Comparison of ENCODE assay signal across 11 mouse cellular contexts in the genomic region with DNA sequence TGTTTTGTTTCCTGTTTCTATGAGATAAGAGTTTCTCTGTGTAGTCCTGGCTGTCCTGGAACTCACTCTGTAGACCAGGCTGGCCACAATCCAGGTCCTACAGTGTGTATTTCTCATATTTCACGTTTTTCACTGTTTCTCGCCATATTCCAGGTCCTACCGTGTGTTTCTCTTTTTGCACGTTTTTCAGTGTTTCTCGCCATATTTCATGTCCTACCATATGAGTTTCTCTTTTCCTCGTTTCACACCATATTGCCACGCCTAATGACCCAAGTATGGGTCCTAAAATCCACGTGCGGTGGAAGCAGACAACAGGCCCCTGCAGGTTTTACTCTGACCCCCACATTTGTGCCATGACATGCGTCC. TPM values are rescaled to one million over a fixed set of nuclear protein-coding genes. Genes with fewer than 3 reads are reported as not detected.
DNase-seq lines count a peak whose midpoint lies in the region; ATAC-seq and TF ChIP-seq lines count a peak whose summit lies in the region.
"Had no signal": no experiment of that assay in that cellular context is flagged by ENCODE, and none has a peak within 500 bp of the region (broad histone marks: within the 10 kb centered on the region; RNA-seq: fewer than 3 reads in every experiment).

No protein-coding gene starts in this region.

- H3K9ac ChIP-seq in heart, embryonic 11.5 days (ENCODE audit: low read depth, low read length): no peak overlapping the region
- no peak overlapping the region for H3K9ac ChIP-seq in liver, embryonic 12.5 days
- no peak overlapping the region for H3K9ac ChIP-seq in midbrain, embryonic 15.5 days

- no peak overlapping the region for H3K4me3 ChIP-seq in heart, embryonic 11.5 days (ENCODE audit: low read depth, low read length)
- no peak overlapping the region for H3K4me3 ChIP-seq in heart, embryonic 10.5 days
- H3K4me3 ChIP-seq in thymus, adult 2 months (ENCODE audit: control insufficient read depth, insufficient read depth, low read length): no peak overlapping the region
- H3K4me3 ChIP-seq in liver, embryonic 12.5 days: no peak overlapping the region
- H3K4me3 ChIP-seq in midbrain, embryonic 15.5 days: no peak overlapping the region
- H3K4me3 ChIP-seq: hindbrain, embryonic 13.5 days; midbrain, embryonic 10.5 days had no signal

- no peak for TF ChIP-seq POLR2A in thymus, adult 2 months (IDR thresholded peaks at IDR 0.05; ENCODE audit: control insufficient read depth, extremely low read depth, insufficient read depth, low read length, poor library complexity)

- TF ChIP-seq CTCF in thymus, adult 2 months (IDR thresholded peaks at IDR 0.05; ENCODE audit: borderline replicate concordance, control insufficient read depth, extremely low read depth, insufficient read depth, low read length, poor library complexity): no peak

- H3K4me2 ChIP-seq in heart, embryonic 11.5 days: no peak overlapping the region
- peak overlapping the region; percentile 32 for H3K4me2 ChIP-seq in liver, embryonic 12.5 days
- no peak overlapping the region for H3K4me2 ChIP-seq in midbrain, embryonic 15.5 days

- DNase-seq in heart, embryonic 10.5 days (ENCODE audit: low spot score): no peak
- no peak for DNase-seq in thymus, adult 2 months
- DNase-seq in thymus, postnatal 36 days: no peak
- DNase-seq in left cerebral cortex, postnatal 14 days (ENCODE audit: low spot score in 2 of 2): no peak
- no peak for DNase-seq in urinary bladder, adult 18-20 months (ENCODE audit: low spot score in 2 of 2)

- ATAC-seq in heart, embryonic 11.5 days (replicated peaks; ENCODE audit: insufficient number of reproducible peaks, low FRiP score, low TSS enrichment): peak; percentile 77; the same call in 1 of the 2 replicates
- peak; percentile 31; the same call in 1 of the 2 replicates for ATAC-seq in liver, embryonic 12.5 days
- no peak for ATAC-seq in midbrain, embryonic 15.5 days (replicated peaks)

- 0 out of 2 replicates have a peak, but pooled peaks cover 4% of the 10 kb centered on the region for H3K4me1 ChIP-seq in heart, embryonic 11.5 days (ENCODE audit: control insufficient read depth, insufficient read depth, low read length)
- H3K4me1 ChIP-seq in heart, embryonic 10.5 days: peaks cover 6% of the 10 kb centered on the region; the same call in 1 of the 2 replicates
- peaks cover 11% of the 10 kb centered on the region for H3K4me1 ChIP-seq in thymus, adult 2 months (replicated peaks; ENCODE audit: control insufficient read depth, insufficient read depth, low read length)
- peaks cover 17% of the 10 kb centered on the region for H3K4me1 ChIP-seq in liver, embryonic 12.5 days
- peaks cover 4% of the 10 kb centered on the region for H3K4me1 ChIP-seq in midbrain, embryonic 15.5 days

- H3K27me3 ChIP-seq in heart, embryonic 11.5 days (ENCODE audit: control insufficient read depth, insufficient read depth, low read length): no peaks in the 10 kb centered on the region
- H3K27me3 ChIP-seq in heart, embryonic 10.5 days (ENCODE audit: insufficient read depth, poor library complexity, severe bottlenecking): no peaks in the 10 kb centered on the region
- H3K27me3 ChIP-seq in thymus, adult 2 months (ENCODE audit: control insufficient read depth, insufficient read depth, low read length): no peaks in the 10 kb centered on the region
- H3K27me3 ChIP-seq in liver, embryonic 12.5 days (replicated peaks): no peaks in the 10 kb centered on the region
- H3K27me3 ChIP-seq in midbrain, embryonic 15.5 days (replicated peaks): no peaks in the 10 kb centered on the region
- H3K27me3 ChIP-seq: hindbrain, embryonic 13.5 days had no signal

- intact Hi-C loops in left cerebral cortex, postnatal 14 days (cut with DNase I): no loop called here

- no peaks in the 10 kb centered on the region for H3K9me3 ChIP-seq in heart, embryonic 11.5 days (replicated peaks; ENCODE audit: control insufficient read depth, low read length)
- no peaks in the 10 kb centered on the region for H3K9me3 ChIP-seq in heart, embryonic 10.5 days
- H3K9me3 ChIP-seq in liver, embryonic 12.5 days (replicated peaks): no peaks in the 10 kb centered on the region
- no peaks in the 10 kb centered on the region for H3K9me3 ChIP-seq in midbrain, embryonic 15.5 days
- H3K9me3 ChIP-seq: hindbrain, embryonic 13.5 days; midbrain, embryonic 10.5 days had no signal

- H3K27ac ChIP-seq in heart, embryonic 11.5 days (ENCODE audit: low read depth, low read length): no peak overlapping the region
- H3K27ac ChIP-seq in heart, embryonic 10.5 days: no peak overlapping the region
- H3K27ac ChIP-seq in thymus, adult 2 months (ENCODE audit: control insufficient read depth, insufficient read depth, low read length): peak overlapping the region; percentile 92
- H3K27ac ChIP-seq in liver, embryonic 12.5 days: no peak overlapping the region
- no peak overlapping the region for H3K27ac ChIP-seq in midbrain, embryonic 15.5 days
- H3K27ac ChIP-seq: hindbrain, embryonic 13.5 days; midbrain, embryonic 10.5 days had no signal

- WGBS in heart, embryonic 11.5 days (ENCODE audit: insufficient replicate concordance): 67% methylated on average over 10 of the region's 10 CpGs
- WGBS in heart, embryonic 10.5 days: 63% methylated on average over 10 of the region's 10 CpGs
- 31% methylated on average over 10 of the region's 10 CpGs for WGBS in thymus, adult 2 months
- 45% methylated on average over 10 of the region's 10 CpGs for WGBS in liver, embryonic 12.5 days (ENCODE audit: insufficient replicate concordance)
- WGBS in midbrain, embryonic 15.5 days: 65% methylated on average over 10 of the region's 10 CpGs

- no peaks in the 10 kb centered on the region for H3K36me3 ChIP-seq in heart, embryonic 11.5 days (ENCODE audit: control insufficient read depth, insufficient read depth, low read length)
- no peaks in the 10 kb centered on the region for H3K36me3 ChIP-seq in heart, embryonic 10.5 days
- no peaks in the 10 kb centered on the region for H3K36me3 ChIP-seq in thymus, adult 2 months (ENCODE audit: control insufficient read depth, insufficient read depth, low read length)
- H3K36me3 ChIP-seq in liver, embryonic 12.5 days: no peaks in the 10 kb centered on the region
- H3K36me3 ChIP-seq in midbrain, embryonic 15.5 days (replicated peaks): no peaks in the 10 kb centered on the region
- H3K36me3 ChIP-seq: hindbrain, embryonic 13.5 days; midbrain, embryonic 10.5 days had no signal

RNA-seq across cellular contexts. Expression of gene Oasl1, which starts 0.7 kb away (rescaled TPM):
- 0.30 and 0.37 TPM in 2 replicates for polyA plus RNA-seq in heart, embryonic 11.5 days (2014; fragmentation: Nextera tagmentation; extraction: Ambion mirVana)
- 0.31 TPM in 1 of 2 replicates, not detected in the other for polyA plus RNA-seq in heart, embryonic 10.5 days (2016; fragmentation: Nextera tagmentation; extraction: Ambion mirVana)
- polyA plus RNA-seq in thymus, adult 2 months (2012; rRNA removed): 20.1 and 20.7 TPM in 2 replicates
- 0.29 and 0.30 TPM in 2 replicates for polyA plus RNA-seq in liver, embryonic 12.5 days (2016; fragmentation: Nextera tagmentation; extraction: Ambion mirVana)
- not detected for total RNA-seq in left cerebral cortex, postnatal 14 days (2021)
- 0.40 and 0.68 TPM in 2 replicates for polyA plus RNA-seq in midbrain, embryonic 15.5 days (2015; fragmentation: Nextera tagmentation; extraction: Ambion mirVana)
- total RNA-seq: left cerebral cortex, postnatal 10 days had no signal
- polyA plus RNA-seq: midbrain, embryonic 10.5 days had no signal

RNA-seq across cellular contexts. Expression of gene 2210016L21Rik, which starts 19.6 kb away (rescaled TPM):
- 31.0 and 35.0 TPM in 2 replicates for polyA plus RNA-seq in heart, embryonic 11.5 days (2014; fragmentation: Nextera tagmentation; extraction: Ambion mirVana)
- polyA plus RNA-seq in heart, embryonic 10.5 days (2016; fragmentation: Nextera tagmentation; extraction: Ambion mirVana): 30.1 and 33.0 TPM in 2 replicates
- 25.6 and 29.9 TPM in 2 replicates for polyA plus RNA-seq in thymus, adult 2 months (2012; rRNA removed)
- polyA plus RNA-seq in liver, embryonic 12.5 days (2016; fragmentation: Nextera tagmentation; extraction: Ambion mirVana): 22.1 and 25.2 TPM in 2 replicates
- total RNA-seq in left cerebral cortex, postnatal 14 days (2021): 100 to 1,000 TPM; 210 to 248 TPM
- polyA plus RNA-seq in midbrain, embryonic 15.5 days (2015; fragmentation: Nextera tagmentation; extraction: Ambion mirVana): 116 and 122 TPM in 2 replicates

RNA-seq across cellular contexts. Expression of gene Oasl2, which starts 25.6 kb away (rescaled TPM):
- 2.7 and 4.3 TPM in 2 replicates for polyA plus RNA-seq in heart, embryonic 11.5 days (2014; fragmentation: Nextera tagmentation; extraction: Ambion mirVana)
- polyA plus RNA-seq in heart, embryonic 10.5 days (2016; fragmentation: Nextera tagmentation; extraction: Ambion mirVana): 1.1 and 1.7 TPM in 2 replicates
- polyA plus RNA-seq in thymus, adult 2 months (2012; rRNA removed): 22.0 and 31.7 TPM in 2 replicates
- polyA plus RNA-seq in liver, embryonic 12.5 days (2016; fragmentation: Nextera tagmentation; extraction: Ambion mirVana): 3.5 and 3.9 TPM in 2 replicates
- 1 to 10 TPM in 1 of 2 experiments, under 1 TPM in 1; 0.57 to 1.8 TPM for total RNA-seq in left cerebral cortex, postnatal 14 days (2021)
- 4.8 and 6.8 TPM in 2 replicates for polyA plus RNA-seq in midbrain, embryonic 15.5 days (2015; fragmentation: Nextera tagmentation; extraction: Ambion mirVana)

RNA-seq across cellular contexts. Expression of gene Hnf1a, which starts 48.5 kb away (rescaled TPM):
- polyA plus RNA-seq in heart, embryonic 11.5 days (2014; fragmentation: Nextera tagmentation; extraction: Ambion mirVana): not detected in 2 replicates
- 0.11 and 1.9 TPM in 2 replicates for polyA plus RNA-seq in heart, embryonic 10.5 days (2016; fragmentation: Nextera tagmentation; extraction: Ambion mirVana)
- polyA plus RNA-seq in thymus, adult 2 months (2012; rRNA removed): 4.0 and 4.1 TPM in 2 replicates
- polyA plus RNA-seq in liver, embryonic 12.5 days (2016; fragmentation: Nextera tagmentation; extraction: Ambion mirVana): 3.8 and 3.9 TPM in 2 replicates
- total RNA-seq in left cerebral cortex, postnatal 14 days (2021): not detected
- 0.05 and 0.10 TPM in 2 replicates for polyA plus RNA-seq in midbrain, embryonic 15.5 days (2015; fragmentation: Nextera tagmentation; extraction: Ambion mirVana)
- total RNA-seq: left cerebral cortex, postnatal 10 days had no signal
- polyA plus RNA-seq: hindbrain, embryonic 13.5 days had no signal

Comparison
In these comparisons a context has a peak if more than half of its experiments do, and no peak if none do; other contexts are left out.
1. RNA of gene Oasl1, which starts 0.7 kb away (polyA plus RNA-seq): 20.1 to 20.7 TPM in thymus, adult 2 months; 0.40 to 0.68 TPM in midbrain, embryonic 15.5 days, 0.30 to 0.37 TPM in heart, embryonic 11.5 days, 0.29 to 0.30 TPM in liver, embryonic 12.5 days and 0.31 TPM in heart, embryonic 10.5 days; every median in the first group is over 10 times any median in the second.